Mouse (Mus musculus) bone marrow macrophage, adult 2 months (primary cell): ENCODE results near the gene Milr1. TPM values are rescaled to one million over a fixed set of nuclear protein-coding genes. Genes with fewer than 3 reads are reported as not detected.

Experiments used
- H3K27ac ChIP-seq: 2 replicates; pipeline ENCODE4 v1.5.1; 2012; ENCODE audit warnings: low read depth, low read length; ENCODE audit not compliant: insufficient read depth
- H3K4me1 ChIP-seq: 2 replicates; pipeline ENCODE4 v1.6.1; 2012; ENCODE audit warnings: low read length; ENCODE audit not compliant: control insufficient read depth, insufficient read depth
- H3K4me3 ChIP-seq: 2 replicates; pipeline ENCODE4 v1.5.1; 2012; ENCODE audit warnings: mild to moderate bottlenecking, low read length, moderate library complexity; ENCODE audit not compliant: insufficient read depth
- CTCF ChIP-seq: IDR thresholded peaks from 2 replicates; pipeline ENCODE4 v1.5.1; 2012; ENCODE audit warnings: low read depth, mild to moderate bottlenecking, low read length, moderate library complexity
- POLR2A ChIP-seq: IDR thresholded peaks from 2 replicates; pipeline ENCODE4 v1.6.1; 2012; ENCODE audit warnings: mild to moderate bottlenecking, low read depth, low read length, borderline replicate concordance
- polyA plus RNA-seq: library from polyadenylated mRNA; stranded (reverse); fragments of >200 nt; gene quantifications from 2 replicates; pipeline ENCODE4 v1.2.4, GENCODE M21; 2012; ENCODE audit not compliant: missing spikeins, insufficient read depth, insufficient read length

Gene Milr1
- 202 and 222 TPM in 2 replicates for polyA plus RNA-seq

DNA sequence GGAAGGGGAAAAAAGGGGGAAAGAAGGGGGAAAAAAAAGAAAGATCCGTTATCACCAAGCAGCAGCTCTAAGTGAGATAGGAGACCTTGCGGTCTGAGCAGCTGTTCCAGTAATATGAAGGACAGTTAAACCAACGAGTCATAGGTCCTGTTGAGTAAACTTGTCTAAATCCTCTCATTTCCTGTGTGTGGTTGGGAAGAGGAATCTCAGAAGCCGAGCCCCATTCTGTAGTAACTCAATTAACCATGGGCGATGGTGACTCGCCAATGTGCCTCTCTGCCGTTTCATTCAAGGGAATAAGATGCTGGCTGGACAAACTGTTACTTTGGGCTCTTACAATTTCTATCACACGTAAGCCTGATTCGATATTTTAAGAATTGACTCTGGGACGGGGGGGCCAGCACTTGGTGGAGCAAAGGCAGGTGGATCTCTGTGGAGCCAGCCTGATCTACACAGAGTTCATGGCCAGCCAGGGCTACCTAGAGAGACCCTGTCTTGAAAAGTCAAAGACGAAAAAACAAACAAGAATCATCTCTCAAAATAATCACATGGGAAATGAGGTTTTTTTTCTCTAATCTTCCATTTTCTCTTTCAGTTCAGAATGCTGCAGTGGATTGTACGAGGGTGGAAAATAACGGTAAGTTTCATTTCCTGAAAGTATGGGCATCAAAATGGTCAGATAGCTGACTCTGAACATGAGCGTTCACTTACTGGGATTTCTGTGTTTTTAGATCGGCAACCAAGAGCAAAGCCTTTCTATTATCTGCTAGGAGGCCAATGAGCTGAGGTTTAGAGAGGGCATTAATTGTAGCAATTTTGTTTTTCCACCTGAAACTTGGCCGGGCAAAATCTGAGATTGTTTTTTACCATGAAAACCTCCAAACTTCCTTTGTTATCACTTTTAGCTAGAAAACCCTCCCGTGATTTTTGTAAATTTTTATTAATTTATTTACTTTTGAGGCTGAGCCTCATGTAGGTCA is at the start of gene Milr1:
Gene Milr1, plus strand, starts transcription at position 188 of the 980 bp plus-strand sequence.
- H3K4me1 ChIP-seq = peaks cover 14% of the 10 kb centered on the region
- H3K4me3 ChIP-seq = peak within 1 kb of the TSS; percentile 84
- H3K27ac ChIP-seq = peak within 1 kb of the TSS; percentile 94
- TF ChIP-seq POLR2A = no peak
- TF ChIP-seq CTCF = no peak

DNA sequence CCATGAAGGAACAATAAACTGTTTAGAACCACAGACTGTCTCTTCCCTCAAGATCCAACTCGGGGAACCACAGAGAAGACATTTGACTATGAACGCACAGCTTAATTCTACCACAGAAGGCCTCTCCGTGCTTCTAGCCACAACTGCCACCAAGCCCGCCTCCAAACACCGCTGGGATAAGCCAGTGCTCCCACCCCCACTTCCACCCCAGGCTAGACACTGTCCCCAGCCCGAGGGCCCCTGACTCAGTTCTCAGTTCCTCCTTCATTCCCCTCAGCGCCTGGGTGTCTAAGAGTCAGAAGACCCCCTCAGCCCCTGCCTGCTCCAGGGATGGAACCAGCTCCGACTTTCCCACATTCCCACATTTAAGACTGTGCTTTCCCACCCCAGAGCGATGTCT is 49.4 kb upstream of the Milr1 start:
- H3K4me1 ChIP-seq = peaks cover 4% of the 10 kb centered on the region
- TF ChIP-seq CTCF (no peak), POLR2A (no peak)
- H3K27ac ChIP-seq = no peak overlapping the region
- H3K4me3 ChIP-seq = no peak overlapping the region

DNA sequence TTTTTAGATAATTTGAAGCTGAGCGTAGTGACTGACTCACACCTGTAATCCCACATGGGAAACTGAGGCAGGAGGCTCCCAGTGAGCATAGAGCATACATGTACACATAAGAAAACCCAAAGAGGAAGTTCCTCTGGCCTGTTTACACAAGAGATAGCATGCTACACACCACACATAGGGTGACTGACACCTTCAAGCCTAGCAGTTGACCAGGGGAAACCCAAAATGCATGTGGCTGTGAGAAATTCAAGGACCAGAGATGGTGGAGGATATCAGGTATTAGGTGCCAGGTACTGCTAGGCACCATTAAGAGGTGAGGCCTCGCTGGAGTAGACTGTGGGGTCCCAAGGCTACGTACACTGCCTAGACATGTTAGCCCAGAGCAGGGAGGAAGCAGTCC is 48.4 kb upstream of the Milr1 start:
- Histone ChIP-seq H3K4me1 (peaks cover 4% of the 10 kb centered on the region), H3K27ac (no peak overlapping the region), H3K4me3 (no peak overlapping the region)
- TF ChIP-seq CTCF (no peak), POLR2A (no peak)

DNA sequence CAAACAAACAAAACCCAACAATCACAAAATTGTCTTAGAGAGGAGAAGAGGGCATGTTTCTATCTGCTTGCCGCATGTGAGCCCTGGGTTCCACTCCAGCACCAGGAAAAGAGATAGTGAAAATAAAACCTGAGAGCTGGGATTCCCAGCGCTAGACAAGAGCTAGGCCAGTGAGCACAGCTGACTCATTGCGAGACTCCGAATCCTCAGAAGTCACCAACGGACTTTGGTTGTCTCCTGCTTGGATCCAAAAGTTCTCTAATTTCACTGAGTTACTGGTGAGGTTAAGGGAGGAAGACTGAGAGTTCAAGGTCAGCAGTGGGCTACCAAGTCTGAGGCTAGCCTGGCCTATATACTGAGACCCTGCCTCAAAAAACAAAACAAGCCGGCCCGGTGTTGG is 47.1 kb upstream of the Milr1 start:
- H3K4me3 ChIP-seq = no peak overlapping the region
- H3K27ac ChIP-seq = no peak overlapping the region
- TF ChIP-seq CTCF (no peak), POLR2A (no peak)
- peaks cover 4% of the 10 kb centered on the region for H3K4me1 ChIP-seq

DNA sequence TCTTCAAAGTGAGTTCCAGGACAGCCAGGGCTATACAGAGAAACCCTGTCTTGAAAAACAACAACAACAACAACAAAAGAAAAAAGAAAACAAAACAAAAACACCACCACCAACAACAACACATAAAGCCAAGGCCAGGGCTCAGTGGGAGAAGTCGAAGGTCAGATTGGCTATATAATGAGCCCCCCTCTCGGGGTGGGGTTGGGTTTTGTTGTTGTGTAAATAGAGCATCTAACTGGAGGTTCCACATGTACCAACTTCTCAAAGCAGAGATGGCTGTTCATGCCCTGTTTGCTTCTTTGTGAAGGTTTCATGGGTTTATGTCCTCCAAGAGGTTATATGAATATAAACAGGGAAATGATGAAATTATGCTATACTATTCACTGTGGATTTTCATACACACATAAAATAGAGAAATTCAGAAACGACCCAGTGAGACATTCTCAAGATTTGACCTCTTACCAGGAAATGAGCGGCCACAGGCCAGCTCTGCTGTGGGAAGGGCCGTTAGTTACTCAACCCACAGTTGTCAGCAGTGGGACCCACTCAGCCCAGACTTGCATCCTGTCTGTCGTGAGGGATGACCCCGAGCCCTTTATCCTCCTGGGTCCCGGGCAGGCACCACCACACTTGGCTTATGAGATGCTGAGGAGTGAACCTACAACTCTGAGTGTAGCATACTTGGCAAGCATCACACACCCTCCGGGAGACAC is 46.5 kb upstream of the Milr1 start:
- H3K4me3 ChIP-seq = no peak overlapping the region
- TF ChIP-seq POLR2A = no peak
- TF ChIP-seq CTCF = no peak
- H3K4me1 ChIP-seq = peaks cover 4% of the 10 kb centered on the region
- H3K27ac ChIP-seq = no peak overlapping the region

DNA sequence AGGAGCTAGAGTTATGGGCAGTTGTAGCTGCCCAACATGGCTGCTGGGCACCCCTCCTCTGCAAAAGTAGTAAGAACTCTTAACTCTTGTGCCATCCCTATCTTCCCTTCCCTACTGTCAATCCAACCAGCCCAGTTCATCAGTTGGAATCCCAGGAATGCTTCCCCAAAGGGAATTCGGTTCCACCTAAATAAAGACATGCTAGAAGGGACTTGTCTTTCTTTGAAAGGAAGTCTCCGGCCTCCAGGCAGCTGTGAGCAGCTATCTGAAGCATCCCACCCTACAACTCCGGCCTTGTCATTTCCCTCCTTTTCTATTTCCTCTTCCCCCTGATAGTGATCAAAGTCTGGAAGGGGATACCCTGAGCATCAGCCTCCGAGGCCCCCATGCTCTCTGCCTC is 44.8 kb upstream of the Milr1 start:
- H3K27ac ChIP-seq = no peak overlapping the region
- TF ChIP-seq CTCF (no peak), POLR2A (no peak)
- no peak overlapping the region for H3K4me3 ChIP-seq
- peaks cover 4% of the 10 kb centered on the region for H3K4me1 ChIP-seq

DNA sequence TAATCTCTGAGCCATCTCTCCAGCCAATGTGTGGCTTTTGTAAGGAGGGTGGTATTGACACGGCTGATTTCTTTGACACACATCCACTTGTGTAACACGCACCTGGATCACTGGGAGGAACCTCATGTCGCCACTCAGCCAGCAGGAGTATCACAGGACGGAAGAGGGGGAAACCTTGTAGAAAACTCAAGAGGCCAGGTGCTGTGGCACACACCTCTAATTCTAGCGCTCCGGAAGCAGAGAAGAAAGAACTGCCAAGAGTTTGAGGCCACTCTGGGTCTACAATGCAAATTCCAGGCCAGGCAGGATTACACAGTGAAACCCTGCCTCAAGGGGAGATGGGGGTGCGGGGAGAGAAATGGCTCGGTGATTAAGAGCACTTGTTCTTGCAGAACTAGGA is 43.9 kb upstream of the Milr1 start:
- no peak for TF ChIP-seq CTCF
- TF ChIP-seq POLR2A = no peak
- H3K4me1 ChIP-seq = peaks cover 4% of the 10 kb centered on the region
- H3K4me3 ChIP-seq = no peak overlapping the region
- no peak overlapping the region for H3K27ac ChIP-seq

- TF ChIP-seq CTCF (no peak), POLR2A (no peak)
- Histone ChIP-seq H3K27ac (no peak overlapping the region), H3K4me3 (no peak overlapping the region), H3K4me1 (no peaks in the 10 kb centered on the region; the same call in 1 of the 2 replicates)
These were observed 43.2 kb upstream of the Milr1 start for GRCm38 (mm10) chr11:106707866-106708265.

DNA sequence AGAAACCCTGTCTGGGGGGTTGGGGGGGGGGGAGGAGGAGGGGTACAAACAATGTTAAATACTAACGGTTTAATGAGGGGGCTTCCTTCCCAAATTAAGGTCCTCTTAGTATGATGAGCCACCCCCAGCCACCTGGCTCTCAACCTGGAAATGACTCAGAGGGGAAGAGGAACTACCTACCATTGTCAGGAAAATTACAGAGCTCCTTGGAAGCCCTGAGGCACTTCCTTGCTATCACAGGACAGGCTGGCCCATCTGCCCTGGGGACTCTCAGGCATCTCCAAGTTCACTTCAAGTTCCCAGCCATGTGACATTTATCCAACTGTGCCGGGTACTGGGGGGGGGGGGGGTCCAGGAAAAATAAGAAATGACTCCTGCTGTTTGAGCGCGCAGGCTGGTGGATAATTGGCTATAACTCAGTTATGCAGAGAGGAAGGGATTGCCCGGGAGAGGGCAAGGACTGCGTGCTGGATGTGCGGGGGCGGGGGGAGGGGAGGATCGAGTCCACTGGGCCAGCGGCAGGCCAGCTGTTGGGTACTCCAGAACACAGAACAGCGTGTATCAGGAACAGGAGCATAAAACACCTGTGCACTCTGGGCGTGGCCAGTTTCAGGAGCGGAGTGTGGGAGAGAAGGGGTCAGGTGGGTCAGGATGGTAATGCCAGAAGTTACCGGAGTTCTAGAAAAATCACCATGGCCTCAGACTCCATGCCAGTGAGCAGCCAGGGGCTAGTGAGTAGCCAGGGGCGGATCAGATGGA is 41.6 kb upstream of the Milr1 start:
- Histone ChIP-seq H3K27ac (no peak overlapping the region), H3K4me3 (no peak overlapping the region), H3K4me1 (no peaks in the 10 kb centered on the region)
- TF ChIP-seq CTCF (no peak), POLR2A (no peak)
